Comparison of ENCODE assay signal across 7 mouse cellular contexts in the genomic region with DNA sequence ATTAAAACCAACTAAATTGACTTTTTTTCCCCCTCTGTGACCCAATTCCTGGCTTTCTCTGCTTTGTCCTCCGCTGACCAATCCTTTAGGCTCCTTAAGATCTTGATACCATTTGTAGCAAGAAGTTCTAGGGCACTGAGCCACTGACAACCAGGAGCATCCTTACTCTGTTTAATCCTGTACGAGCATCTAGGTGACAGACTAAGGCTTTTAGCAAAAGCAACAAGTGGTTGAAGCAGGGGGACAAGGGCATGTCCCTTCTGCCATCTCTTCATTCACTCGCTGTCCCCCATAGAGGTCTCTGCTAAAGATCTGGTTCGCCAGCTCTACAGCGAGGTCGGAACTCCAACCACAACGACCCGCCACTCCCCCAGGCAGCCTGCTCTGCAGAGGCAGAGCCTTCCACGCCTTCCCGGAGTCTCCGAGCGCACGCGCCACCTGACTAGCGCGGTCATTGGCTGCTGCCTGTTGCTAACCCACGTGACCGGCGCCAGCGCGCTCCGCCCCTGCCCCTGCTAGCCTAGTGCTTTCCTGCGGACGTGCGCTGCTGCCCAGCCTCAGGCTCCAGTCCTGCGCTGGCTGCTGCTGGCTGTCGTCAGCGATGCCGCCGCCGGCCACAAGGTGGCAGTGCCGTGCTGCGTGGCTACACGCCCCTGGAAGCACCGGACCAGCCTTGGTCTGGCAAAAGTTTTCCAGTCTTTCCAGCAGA.
A peak's percentile ranks its signal among the peaks of the same experiment; 100 is the strongest.
DNase-seq lines count a peak whose midpoint lies in the region; ATAC-seq lines count a peak whose summit lies in the region.

No protein-coding gene starts in this region.

- peak overlapping the region; percentile 50 for H3K4me3 ChIP-seq in embryonic facial prominence, embryonic 10.5 days
- H3K4me3 ChIP-seq in limb, embryonic 10.5 days: peak overlapping the region; percentile 48
- H3K4me3 ChIP-seq in midbrain, embryonic 13.5 days (replicated peaks): peak overlapping the region; percentile 33

- WGBS in embryonic facial prominence, embryonic 10.5 days: 1% methylated on average over 35 of the region's 35 CpGs
- 2% methylated on average over 35 of the region's 35 CpGs for WGBS in limb, embryonic 10.5 days
- under 1% methylated on average over 35 of the region's 35 CpGs for WGBS in midbrain, embryonic 13.5 days

- H3K36me3 ChIP-seq in embryonic facial prominence, embryonic 10.5 days (replicated peaks): no peaks in the 10 kb centered on the region
- H3K36me3 ChIP-seq in limb, embryonic 10.5 days: no peaks in the 10 kb centered on the region
- no peaks in the 10 kb centered on the region for H3K36me3 ChIP-seq in midbrain, embryonic 13.5 days

- peak overlapping the region; percentile 62 for H3K4me2 ChIP-seq in midbrain, embryonic 13.5 days (replicated peaks)

- peak; percentile 99 for ATAC-seq in granulocyte monocyte progenitor cell, adult 5-6 weeks (replicated peaks; ENCODE audit: poor library complexity, severe bottlenecking)
- ATAC-seq in midbrain, embryonic 13.5 days: peak; percentile 99

- peaks cover 31% of the 10 kb centered on the region for H3K4me1 ChIP-seq in embryonic facial prominence, embryonic 10.5 days
- peaks cover 42% of the 10 kb centered on the region for H3K4me1 ChIP-seq in limb, embryonic 10.5 days
- H3K4me1 ChIP-seq in midbrain, embryonic 13.5 days (replicated peaks): peaks cover 18% of the 10 kb centered on the region

- peaks cover 53% of the 10 kb centered on the region for H3K27me3 ChIP-seq in embryonic facial prominence, embryonic 10.5 days (replicated peaks; ENCODE audit: low read depth, poor library complexity, severe bottlenecking)
- peaks cover 23% of the 10 kb centered on the region; the same call in 1 of the 2 replicates for H3K27me3 ChIP-seq in limb, embryonic 10.5 days (ENCODE audit: low read depth, poor library complexity, severe bottlenecking)
- peaks cover 66% of the 10 kb centered on the region for H3K27me3 ChIP-seq in midbrain, embryonic 13.5 days

- H3K9me3 ChIP-seq in embryonic facial prominence, embryonic 10.5 days: no peaks in the 10 kb centered on the region
- no peaks in the 10 kb centered on the region for H3K9me3 ChIP-seq in limb, embryonic 10.5 days (replicated peaks)
- no peaks in the 10 kb centered on the region for H3K9me3 ChIP-seq in midbrain, embryonic 13.5 days

- peak overlapping the region; percentile 83 for H3K27ac ChIP-seq in embryonic facial prominence, embryonic 10.5 days (replicated peaks)
- H3K27ac ChIP-seq in limb, embryonic 10.5 days: peak overlapping the region; percentile 89
- no peak overlapping the region for H3K27ac ChIP-seq in midbrain, embryonic 13.5 days

- H3K9ac ChIP-seq in midbrain, embryonic 13.5 days (replicated peaks): peak overlapping the region; percentile 48; the same call in 1 of the 2 replicates

- peak; percentile 100 for DNase-seq in adrenal gland, postnatal 10 days
- peak; percentile 100 for DNase-seq in embryonic facial prominence, embryonic 10.5 days (ENCODE audit: low spot score)
- DNase-seq in kidney, adult 11 months: peak; percentile 99
- DNase-seq in limb, embryonic 10.5 days (ENCODE audit: low spot score): peak; percentile 100
- DNase-seq in spleen, adult 12 weeks (ENCODE audit: low spot score): peak; percentile 83
